Mouse (Mus musculus) gastrocnemius, adult 18-20 months (tissue): ENCODE data around the gene Csnk2a1. TPM values are rescaled to one million over a fixed set of nuclear protein-coding genes. Genes with fewer than 3 reads are reported as not detected.

Experiments
- DNase-seq: peaks from one replicate; pipeline ENCODE4 v3.0.0; 2021; ENCODE audit warnings: low spot score
- total RNA-seq, 2 experiments: library from RNA; stranded (reverse); gene quantifications; 2 replicates each; pipeline ENCODE4 v1.2.3; 2021

The Csnk2a1 gene
- total RNA-seq, 2 experiments from 2014 or later = 83.9 to 100 TPM

DNA sequence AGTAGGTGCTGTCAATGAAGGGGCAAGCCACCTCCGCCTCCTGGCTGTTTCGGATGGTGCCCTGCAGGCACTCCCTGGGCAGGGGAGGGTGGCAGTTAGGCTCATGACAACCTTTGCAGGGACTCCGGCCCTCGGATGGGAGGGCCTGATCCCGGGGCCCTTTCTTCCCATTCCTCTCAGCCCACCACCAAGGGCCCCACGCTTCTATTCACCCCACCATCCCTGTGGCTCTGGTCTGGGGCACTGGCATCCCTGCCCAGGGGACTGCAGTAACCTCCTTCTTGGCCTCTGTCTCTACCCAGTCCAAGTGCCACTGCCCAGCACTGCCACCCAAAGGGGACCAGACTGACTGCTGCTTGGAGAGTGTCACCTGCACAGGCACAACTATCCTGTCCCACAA is 95.6 kb downstream of the Csnk2a1 start:
- no peak for DNase-seq

DNA sequence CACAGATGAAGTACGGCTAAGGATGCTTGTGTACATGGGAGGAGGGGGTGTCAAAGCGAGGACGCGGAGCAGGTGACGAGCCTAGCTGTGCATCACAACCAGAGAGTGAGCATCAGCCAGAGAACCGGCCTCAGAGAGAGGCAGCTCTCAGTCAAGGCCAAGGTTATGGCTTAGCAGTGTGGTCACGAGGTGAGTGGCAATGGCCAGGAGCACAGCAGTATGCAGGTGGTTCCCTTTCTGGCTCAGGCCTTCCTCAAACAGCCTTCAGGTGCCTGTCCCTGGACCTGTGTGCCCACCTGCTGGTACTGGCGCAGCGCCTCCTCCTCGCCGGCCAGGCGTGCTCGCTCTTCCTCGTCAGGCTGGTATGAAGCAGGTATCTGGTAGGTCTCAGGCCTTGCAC is 97.3 kb downstream of the Csnk2a1 start:
- DNase-seq = no peak

DNA sequence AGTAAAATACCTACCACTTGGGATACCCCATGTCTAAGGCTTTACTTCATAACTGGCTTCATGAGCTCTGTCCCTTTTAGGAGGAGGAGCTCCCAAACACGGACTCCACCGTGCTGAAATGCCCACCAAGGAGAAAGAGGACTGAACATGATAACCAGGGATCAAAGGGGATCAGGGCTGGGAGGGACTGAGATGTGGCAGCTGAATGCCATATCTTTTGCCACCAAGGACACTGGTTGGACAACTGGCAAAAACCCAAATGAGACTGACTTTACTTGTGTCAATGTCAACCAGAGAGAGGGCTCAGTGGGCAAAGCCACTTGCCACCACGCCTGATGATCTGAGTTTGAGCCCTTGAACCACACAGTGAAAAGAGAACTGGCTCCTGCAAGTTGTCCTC is 98.2 kb downstream of the Csnk2a1 start:
- DNase-seq = no peak

DNA sequence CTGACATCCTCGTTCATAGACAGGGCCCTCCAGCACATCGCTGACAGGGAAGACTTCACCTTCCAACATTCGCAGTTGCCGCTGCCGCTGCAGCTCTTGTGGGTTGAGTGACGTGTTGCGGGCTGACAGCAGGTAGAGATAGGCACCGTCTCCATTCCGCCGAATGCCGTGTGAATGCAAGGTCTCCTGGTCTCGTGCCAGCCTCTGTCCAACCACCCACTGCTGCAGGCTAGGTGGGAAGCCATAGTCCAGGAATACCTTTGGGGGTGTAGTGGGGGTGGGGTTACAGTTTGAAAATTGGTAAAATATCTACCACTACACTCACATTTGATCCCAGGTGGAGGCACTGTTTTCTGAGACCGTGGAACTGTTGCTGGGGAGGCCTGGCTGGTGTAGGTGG is 99.5 kb downstream of the Csnk2a1 start:
- no peak for DNase-seq

DNA sequence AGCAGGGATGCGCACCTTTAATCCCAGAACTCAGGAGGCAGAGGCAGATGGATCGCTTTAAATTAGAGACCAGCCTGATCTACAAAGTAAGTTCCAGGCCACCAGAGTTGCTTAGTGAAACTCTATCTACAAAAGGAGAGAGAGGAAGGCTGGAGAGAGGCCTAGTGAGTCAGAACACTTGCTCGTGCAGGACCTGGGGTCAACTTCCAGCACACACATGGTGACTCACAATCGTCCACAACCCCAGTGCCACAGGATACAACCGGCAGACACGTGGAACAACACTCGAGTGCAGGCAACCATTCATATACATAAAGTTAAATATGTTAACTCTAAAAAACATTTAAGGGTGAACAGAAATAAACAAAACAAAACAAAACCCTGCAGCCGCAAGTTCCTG is 100.0 kb downstream of the Csnk2a1 start:
- no peak for DNase-seq

DNA sequence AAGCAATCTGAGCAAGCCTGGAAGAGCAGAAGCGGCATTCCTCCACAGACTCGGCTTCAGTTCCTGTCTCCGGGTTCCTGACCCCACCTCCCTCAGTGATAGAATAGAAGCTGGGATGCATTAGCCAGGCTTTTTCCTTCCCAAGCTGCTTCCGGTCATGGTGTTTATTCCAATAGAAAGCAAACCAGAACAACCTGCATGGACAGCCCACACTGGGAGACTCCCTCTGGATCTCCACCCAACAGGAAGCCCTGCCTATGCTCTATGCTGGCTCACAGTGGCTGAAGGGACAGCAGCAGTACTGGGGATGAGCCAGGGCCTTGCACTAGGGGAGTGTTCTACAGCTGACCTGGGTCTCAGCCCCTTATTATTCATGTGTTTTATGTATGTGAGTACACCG is 101.3 kb downstream of the Csnk2a1 start:
- DNase-seq = no peak

DNA sequence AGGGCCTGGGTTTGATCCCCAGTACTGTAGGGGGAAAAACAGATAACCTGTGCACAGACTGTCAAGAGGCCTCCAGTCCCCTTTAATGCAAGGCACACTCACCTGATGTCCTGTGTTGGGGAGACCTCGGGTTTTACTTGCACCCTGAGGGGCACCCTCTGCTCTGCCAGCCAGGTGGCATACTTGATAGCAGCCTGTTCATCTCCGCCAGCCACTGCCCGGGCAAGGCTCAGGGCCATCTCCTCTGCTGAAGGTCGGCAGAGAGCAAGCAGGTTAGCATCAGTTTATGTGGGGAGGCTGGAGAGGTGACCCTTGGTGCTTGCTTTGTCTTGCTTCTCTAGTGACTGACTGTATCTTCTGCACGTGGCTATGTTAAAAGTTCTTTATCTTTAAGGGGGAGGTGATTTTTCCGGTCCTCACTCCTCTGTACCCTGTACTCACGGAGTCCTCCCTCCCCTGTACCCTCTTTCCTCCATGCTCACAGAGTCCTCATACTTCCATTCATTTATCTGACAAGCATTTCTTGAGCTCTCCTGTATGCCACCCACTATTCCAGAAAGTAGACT is 104.3 kb downstream of the Csnk2a1 start:
- DNase-seq = no peak

Other genes starting within 250 kb of the Csnk2a1 start
- gene Fam110a, start 246.6 kb upstream of the Csnk2a1 start, total RNA-seq = 1 to 10 TPM; 1.8 to 2.1 TPM
- gene Slc52a3, start 230.3 kb upstream of the Csnk2a1 start, total RNA-seq = 1 to 10 TPM in 1 of 2 experiments, under 1 TPM in 1; 0.94 to 1.3 TPM
- gene Scrt2, start 145.3 kb upstream of the Csnk2a1 start, total RNA-seq = not detected
- gene Srxn1, start 121.3 kb upstream of the Csnk2a1 start, total RNA-seq = 10 to 100 TPM; 19.6 to 67.1 TPM
- 10 to 100 TPM in 1 of 2 experiments, 1 to 10 TPM in 1; 5.5 to 13.9 TPM for gene Tcf15, start 83.3 kb upstream of the Csnk2a1 start, total RNA-seq
- gene Tbc1d20, start 67.0 kb downstream of the Csnk2a1 start, total RNA-seq = 10 to 100 TPM; 18.6 to 25.1 TPM
- gene Rbck1, start 105.8 kb downstream of the Csnk2a1 start, total RNA-seq = 10 to 100 TPM; 24.6 to 26.6 TPM
- 1 to 10 TPM in 1 of 2 experiments, under 1 TPM in 1; 0.55 to 1.5 TPM for gene Trib3, start 117.2 kb downstream of the Csnk2a1 start, total RNA-seq
- not detected for gene Nrsn2, start 149.8 kb downstream of the Csnk2a1 start, total RNA-seq
- gene Sox12, start 171.2 kb downstream of the Csnk2a1 start, total RNA-seq = under 1 TPM; 0.34 to 0.57 TPM
- gene Zcchc3, start 188.2 kb downstream of the Csnk2a1 start, total RNA-seq = under 1 TPM; 0.62 to 0.76 TPM
- gene 6820408C15Rik, start 188.7 kb downstream of the Csnk2a1 start, total RNA-seq = not detected
- gene Defb23, start 237.8 kb downstream of the Csnk2a1 start, total RNA-seq = not detected